Mouse (Mus musculus): ENCODE results near the gene Arf3. TPM values are rescaled to one million over a fixed set of nuclear protein-coding genes. Genes with fewer than 3 reads are reported as not detected.

Gene Arf3
- polyA plus RNA-seq, 1 experiment, result 72.0 TPM

DNA sequence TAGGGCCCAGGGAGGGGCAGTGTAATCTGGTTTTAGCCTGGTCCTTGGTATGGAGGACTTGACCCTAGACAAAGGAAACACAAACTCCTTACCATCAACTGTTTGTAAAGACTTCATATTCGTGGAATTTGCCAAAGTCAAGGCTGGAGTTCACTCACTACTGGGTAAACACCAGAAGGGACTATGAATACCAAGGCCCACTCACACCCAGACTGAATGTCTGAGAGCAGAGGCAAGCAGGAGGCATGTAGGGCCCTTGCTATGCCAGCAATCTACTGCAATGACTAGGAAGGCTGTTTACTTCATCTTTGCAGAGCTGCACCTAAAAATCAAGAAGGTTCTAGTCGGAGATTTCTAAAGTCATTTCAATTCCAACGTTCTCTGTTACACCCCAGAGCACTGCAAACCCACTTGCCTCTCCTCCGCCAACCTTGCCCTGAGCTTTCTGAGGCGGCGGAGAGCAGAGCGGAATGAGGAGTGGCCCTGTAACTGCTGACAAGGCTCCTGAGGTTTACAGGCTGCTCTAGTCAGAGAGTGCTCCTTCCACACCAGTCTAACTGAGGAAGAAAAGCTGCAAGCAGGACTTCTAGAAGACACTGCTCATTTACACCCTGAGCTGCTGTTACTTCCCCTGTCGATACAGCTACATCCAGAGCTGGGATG, 20.1 kb downstream of the Arf3 start:
- no peak overlapping the region for H3K4me3 ChIP-seq
- peaks cover 52% of the 10 kb centered on the region for H3K79me2 ChIP-seq (ENCODE audit: control insufficient read depth, insufficient read depth)
- H3K4me2 ChIP-seq (ENCODE audit: low read depth), result no peak overlapping the region
- peaks cover 9% of the 10 kb centered on the region for H3K36me3 ChIP-seq (ENCODE audit: control insufficient read depth, insufficient read depth)
- H3K27me3 ChIP-seq (ENCODE audit: control insufficient read depth, insufficient read depth, insufficient read length), result no peaks in the 10 kb centered on the region
- no peak for TF ChIP-seq MAX (IDR thresholded peaks at IDR 0.05; ENCODE audit: low read depth)
- TF ChIP-seq TCF12 (IDR thresholded peaks at IDR 0.05; ENCODE audit: insufficient read depth, poor library complexity, severe bottlenecking), result no peak
- no peak for TF ChIP-seq MYOG (IDR thresholded peaks at IDR 0.05; ENCODE audit: control insufficient read depth in 1 of 3, insufficient read depth in 1 of 3, insufficient read length in 2 of 3, low read depth in 2 of 3)
- no peak for TF ChIP-seq MYOD1 (IDR thresholded peaks at IDR 0.05; ENCODE audit: control insufficient read depth in 1 of 3, insufficient read length in 2 of 3, low read depth in 2 of 3)
- no peak for TF ChIP-seq POLR2AphosphoS2 (IDR thresholded peaks at IDR 0.05; ENCODE audit: insufficient read length, low read depth)
- no peak for TF ChIP-seq E2F4 (IDR thresholded peaks at IDR 0.05; ENCODE audit: insufficient read depth)
- TF ChIP-seq SRF (IDR thresholded peaks at IDR 0.05; ENCODE audit: control insufficient read depth, insufficient read length, low read depth), result no peak
- TF ChIP-seq CEBPB (IDR thresholded peaks at IDR 0.05; ENCODE audit: insufficient read depth, poor library complexity, severe bottlenecking), result no peak
- TF ChIP-seq POLR2A (IDR thresholded peaks at IDR 0.05; ENCODE audit: insufficient read length, low read depth), result no peak
- no peak for TF ChIP-seq USF1 (IDR thresholded peaks at IDR 0.05; ENCODE audit: low read depth)
- no peak overlapping the region for H3ac ChIP-seq (ENCODE audit: control insufficient read depth, insufficient read length)

DNA sequence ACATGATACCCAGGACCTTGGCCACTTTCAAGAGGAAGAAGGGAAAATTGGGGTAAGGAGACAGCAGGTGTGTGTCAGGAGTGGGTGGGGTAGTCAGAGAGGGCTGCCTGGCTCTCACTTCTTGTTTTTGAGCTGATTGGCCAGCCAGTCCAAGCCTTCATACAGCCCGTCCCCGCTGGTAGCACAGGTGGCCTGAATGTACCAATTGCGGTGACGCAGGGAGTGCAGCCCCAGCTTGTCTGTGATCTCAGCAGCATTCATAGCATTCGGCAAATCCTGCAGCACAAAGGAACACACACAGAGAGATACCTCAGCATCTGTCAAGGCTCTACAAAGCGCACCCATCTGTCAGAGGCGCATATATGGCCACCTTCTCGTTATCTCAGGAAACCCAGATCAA, 22.8 kb downstream of the Arf3 start:
- H3K4me2 ChIP-seq (ENCODE audit: low read depth), result no peak overlapping the region
- H3K36me3 ChIP-seq (ENCODE audit: control insufficient read depth, insufficient read depth), result peaks cover 35% of the 10 kb centered on the region
- H3K27me3 ChIP-seq (ENCODE audit: control insufficient read depth, insufficient read depth, insufficient read length), result no peaks in the 10 kb centered on the region
- H3K79me2 ChIP-seq (ENCODE audit: control insufficient read depth, insufficient read depth), result peaks cover 26% of the 10 kb centered on the region
- H3K4me3 ChIP-seq, result no peak overlapping the region
- no peak for TF ChIP-seq MYOG (IDR thresholded peaks at IDR 0.05; ENCODE audit: control insufficient read depth in 1 of 3, insufficient read depth in 1 of 3, insufficient read length in 2 of 3, low read depth in 2 of 3)
- TF ChIP-seq TCF3 (IDR thresholded peaks at IDR 0.05; ENCODE audit: insufficient read length, low read depth), result no peak
- no peak for TF ChIP-seq MAX (IDR thresholded peaks at IDR 0.05; ENCODE audit: low read depth)
- no peak for TF ChIP-seq POLR2A (IDR thresholded peaks at IDR 0.05; ENCODE audit: insufficient read length, low read depth)
- TF ChIP-seq SRF (IDR thresholded peaks at IDR 0.05; ENCODE audit: control insufficient read depth, insufficient read length, low read depth), result no peak
- no peak for TF ChIP-seq USF1 (IDR thresholded peaks at IDR 0.05; ENCODE audit: low read depth)
- no peak for TF ChIP-seq CEBPB (IDR thresholded peaks at IDR 0.05; ENCODE audit: insufficient read depth, poor library complexity, severe bottlenecking)
- TF ChIP-seq POLR2AphosphoS2 (IDR thresholded peaks at IDR 0.05; ENCODE audit: insufficient read length, low read depth), result no peak
- no peak for TF ChIP-seq E2F4 (IDR thresholded peaks at IDR 0.05; ENCODE audit: insufficient read depth)
- no peak for TF ChIP-seq REST (IDR thresholded peaks at IDR 0.05; ENCODE audit: insufficient read depth, insufficient read length)
- TF ChIP-seq MYOD1 (IDR thresholded peaks at IDR 0.05; ENCODE audit: control insufficient read depth in 1 of 3, insufficient read length in 2 of 3, low read depth in 2 of 3), result no peak
- no peak for TF ChIP-seq TCF12 (IDR thresholded peaks at IDR 0.05; ENCODE audit: insufficient read depth, poor library complexity, severe bottlenecking)
- H3ac ChIP-seq (ENCODE audit: control insufficient read depth, insufficient read length), result no peak overlapping the region

DNA sequence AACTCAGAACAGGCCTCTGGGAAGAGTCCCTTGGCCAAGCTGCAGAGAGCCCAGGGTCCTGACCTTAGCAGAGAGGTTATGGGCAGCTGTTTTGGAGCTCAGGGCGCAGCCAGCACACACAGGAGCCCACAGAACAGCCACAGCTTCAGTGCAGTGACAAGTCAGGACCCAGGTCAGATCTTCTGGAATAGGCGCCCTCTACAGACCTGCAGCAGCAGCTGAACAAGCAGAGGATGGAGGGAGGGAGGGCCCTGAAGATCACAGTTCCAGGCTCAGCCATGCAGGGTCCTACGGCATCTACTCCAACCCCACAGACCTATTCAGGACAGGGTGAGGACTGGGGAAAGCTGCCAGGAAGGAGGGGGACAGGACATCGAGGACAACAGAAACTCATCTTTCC, 24.2 kb downstream of the Arf3 start:
- Histone ChIP-seq H3K27me3 (ENCODE audit: control insufficient read depth, insufficient read depth, insufficient read length) (no peaks in the 10 kb centered on the region), H3K36me3 (ENCODE audit: control insufficient read depth, insufficient read depth) (peaks cover 41% of the 10 kb centered on the region)
- TF ChIP-seq SRF (IDR thresholded peaks at IDR 0.05; ENCODE audit: control insufficient read depth, insufficient read length, low read depth), result no peak
- no peak for TF ChIP-seq REST (IDR thresholded peaks at IDR 0.05; ENCODE audit: insufficient read depth, insufficient read length)
- no peak for TF ChIP-seq USF1 (IDR thresholded peaks at IDR 0.05; ENCODE audit: low read depth)
- no peak for TF ChIP-seq MYOD1 (IDR thresholded peaks at IDR 0.05; ENCODE audit: control insufficient read depth in 1 of 3, insufficient read length in 2 of 3, low read depth in 2 of 3)
- TF ChIP-seq POLR2AphosphoS2 (IDR thresholded peaks at IDR 0.05; ENCODE audit: insufficient read length, low read depth), result no peak
- TF ChIP-seq MAX (IDR thresholded peaks at IDR 0.05; ENCODE audit: low read depth), result no peak
- TF ChIP-seq E2F4 (IDR thresholded peaks at IDR 0.05; ENCODE audit: insufficient read depth), result no peak
- no peak for TF ChIP-seq POLR2A (IDR thresholded peaks at IDR 0.05; ENCODE audit: insufficient read length, low read depth)
- TF ChIP-seq TCF3 (IDR thresholded peaks at IDR 0.05; ENCODE audit: insufficient read length, low read depth), result no peak
- TF ChIP-seq CEBPB (IDR thresholded peaks at IDR 0.05; ENCODE audit: insufficient read depth, poor library complexity, severe bottlenecking), result no peak
- no peak for TF ChIP-seq MYOG (IDR thresholded peaks at IDR 0.05; ENCODE audit: control insufficient read depth in 1 of 3, insufficient read depth in 1 of 3, insufficient read length in 2 of 3, low read depth in 2 of 3)

DNA sequence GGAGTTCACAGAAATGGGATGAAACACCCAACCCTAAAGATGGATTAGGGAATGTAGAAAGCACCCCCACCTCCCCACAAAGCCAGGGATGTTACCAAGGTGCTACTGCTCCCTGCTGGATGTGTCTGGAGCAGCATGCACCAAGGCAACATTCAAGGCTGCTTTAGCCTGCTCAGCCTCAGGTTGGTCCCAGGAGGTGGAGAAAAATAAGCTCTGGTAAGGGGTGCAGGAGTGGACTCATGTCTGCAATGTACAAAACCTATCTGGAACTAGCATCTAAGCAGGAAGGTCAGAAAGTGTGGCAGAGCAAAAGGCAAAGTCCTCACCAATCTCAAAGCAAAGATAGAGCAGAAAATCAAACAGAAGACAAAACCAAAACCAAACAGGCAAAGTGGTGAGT, 25.1 kb downstream of the Arf3 start:
- no peak overlapping the region for H3ac ChIP-seq (ENCODE audit: control insufficient read depth, insufficient read length)
- no peak overlapping the region for H3K4me2 ChIP-seq (ENCODE audit: low read depth)
- no peak overlapping the region for H3K4me3 ChIP-seq
- TF ChIP-seq CEBPB (IDR thresholded peaks at IDR 0.05; ENCODE audit: insufficient read depth, poor library complexity, severe bottlenecking) (no peak), TCF3 (IDR thresholded peaks at IDR 0.05; ENCODE audit: insufficient read length, low read depth) (no peak), MYOD1 (IDR thresholded peaks at IDR 0.05; ENCODE audit: control insufficient read depth in 1 of 3, insufficient read length in 2 of 3, low read depth in 2 of 3) (no peak), MAX (IDR thresholded peaks at IDR 0.05; ENCODE audit: low read depth) (no peak), SRF (IDR thresholded peaks at IDR 0.05; ENCODE audit: control insufficient read depth, insufficient read length, low read depth) (no peak), POLR2A (IDR thresholded peaks at IDR 0.05; ENCODE audit: insufficient read length, low read depth) (no peak), REST (IDR thresholded peaks at IDR 0.05; ENCODE audit: insufficient read depth, insufficient read length) (no peak), POLR2AphosphoS2 (IDR thresholded peaks at IDR 0.05; ENCODE audit: insufficient read length, low read depth) (no peak), E2F4 (IDR thresholded peaks at IDR 0.05; ENCODE audit: insufficient read depth) (no peak), TCF12 (IDR thresholded peaks at IDR 0.05; ENCODE audit: insufficient read depth, poor library complexity, severe bottlenecking) (no peak)
- H3K36me3 ChIP-seq (ENCODE audit: control insufficient read depth, insufficient read depth), result peaks cover 41% of the 10 kb centered on the region
- H3K79me2 ChIP-seq (ENCODE audit: control insufficient read depth, insufficient read depth), result peaks cover 8% of the 10 kb centered on the region
- no peaks in the 10 kb centered on the region for H3K27me3 ChIP-seq (ENCODE audit: control insufficient read depth, insufficient read depth, insufficient read length)

More for the DNA sequence above, 24.2 kb downstream of the Arf3 start:
- peaks cover 15% of the 10 kb centered on the region for H3K79me2 ChIP-seq (ENCODE audit: control insufficient read depth, insufficient read depth)
- no peak overlapping the region for H3K4me3 ChIP-seq
- no peak overlapping the region for H3ac ChIP-seq (ENCODE audit: control insufficient read depth, insufficient read length)
- H3K4me2 ChIP-seq (ENCODE audit: low read depth), result no peak overlapping the region
